Mouse (Mus musculus): ENCODE measurements around the gene Wbp11. TPM values are rescaled to one million over a fixed set of nuclear protein-coding genes. Genes with fewer than 3 reads are reported as not detected.

The Wbp11 gene
- polyA plus RNA-seq, 1 experiment from 2014 or later: 70.6 TPM

GRCm38 (mm10) chr6:136813117-136813516, 14.9 kb downstream of the Wbp11 start:
- H3K4me3 ChIP-seq: no peak overlapping the region
- H3K4me2 ChIP-seq: no peak overlapping the region
- H3K27ac ChIP-seq (replicated peaks): no peak overlapping the region
- peaks cover 18% of the 10 kb centered on the region for H3K4me1 ChIP-seq
- peaks cover 63% of the 10 kb centered on the region for H3K36me3 ChIP-seq
- H3K9ac ChIP-seq: no peak overlapping the region
- no peaks in the 10 kb centered on the region for H3K9me3 ChIP-seq
- 35% methylated on average over 4 of the region's 4 CpGs for WGBS
- H3K27me3 ChIP-seq (replicated peaks): no peaks in the 10 kb centered on the region
- ATAC-seq (ENCODE audit: extremely low read depth, insufficient number of reproducible peaks, low FRiP score, low TSS enrichment): no peak

- H3K4me3 ChIP-seq: no peak overlapping the region
- no peaks in the 10 kb centered on the region for H3K27me3 ChIP-seq (replicated peaks)
- no peak overlapping the region for H3K9ac ChIP-seq
- WGBS: 83% methylated on average over 10 of the region's 10 CpGs
- H3K36me3 ChIP-seq: peaks cover 45% of the 10 kb centered on the region
- ATAC-seq (ENCODE audit: extremely low read depth, insufficient number of reproducible peaks, low FRiP score, low TSS enrichment): no peak
- H3K4me1 ChIP-seq: peaks cover 24% of the 10 kb centered on the region
- H3K27ac ChIP-seq (replicated peaks): no peak overlapping the region
- H3K4me2 ChIP-seq: no peak overlapping the region
- H3K9me3 ChIP-seq: no peaks in the 10 kb centered on the region
Observed at GRCm38 (mm10) chr6:136811196-136811595, 16.8 kb downstream of the Wbp11 start.

- ATAC-seq (ENCODE audit: extremely low read depth, insufficient number of reproducible peaks, low FRiP score, low TSS enrichment): no peak
- H3K9me3 ChIP-seq: no peaks in the 10 kb centered on the region
- H3K27ac ChIP-seq (replicated peaks): no peak overlapping the region
- peaks cover 32% of the 10 kb centered on the region for H3K4me1 ChIP-seq
- no peaks in the 10 kb centered on the region for H3K27me3 ChIP-seq (replicated peaks)
- H3K9ac ChIP-seq: peak overlapping the region; percentile 86
- H3K36me3 ChIP-seq: peaks cover 31% of the 10 kb centered on the region
- H3K4me2 ChIP-seq: peak overlapping the region; percentile 99
- peak overlapping the region; percentile 79 for H3K4me3 ChIP-seq
- WGBS: 67% methylated on average over 13 of the region's 13 CpGs
Observed at GRCm38 (mm10) chr6:136809673-136810072, 18.4 kb downstream of the Wbp11 start.

GRCm38 (mm10) chr6:136809077-136809476, 19.0 kb downstream of the Wbp11 start:
- H3K36me3 ChIP-seq: peaks cover 25% of the 10 kb centered on the region
- H3K27me3 ChIP-seq (replicated peaks): no peaks in the 10 kb centered on the region
- peak overlapping the region; percentile 86 for H3K9ac ChIP-seq
- H3K27ac ChIP-seq (replicated peaks): peak overlapping the region; percentile 56
- H3K4me1 ChIP-seq: peaks cover 33% of the 10 kb centered on the region
- 22% methylated on average over 14 of the region's 14 CpGs for WGBS
- peak overlapping the region; percentile 79 for H3K4me3 ChIP-seq
- peak overlapping the region; percentile 99 for H3K4me2 ChIP-seq
- H3K9me3 ChIP-seq: no peaks in the 10 kb centered on the region
- no peak for ATAC-seq (ENCODE audit: extremely low read depth, insufficient number of reproducible peaks, low FRiP score, low TSS enrichment)

GRCm38 (mm10) chr6:136808631-136809046, 19.4 kb downstream of the Wbp11 start:
- Histone ChIP-seq H3K27ac (replicated peaks) (peak overlapping the region; percentile 56), H3K4me1 (peaks cover 33% of the 10 kb centered on the region), H3K4me3 (peak overlapping the region; percentile 79), H3K9ac (peak overlapping the region; percentile 86), H3K36me3 (peaks cover 21% of the 10 kb centered on the region), H3K9me3 (no peaks in the 10 kb centered on the region), H3K27me3 (replicated peaks) (no peaks in the 10 kb centered on the region), H3K4me2 (peak overlapping the region; percentile 99)
- peak; percentile 2; the same call in 1 of the 2 replicates for ATAC-seq (ENCODE audit: extremely low read depth, insufficient number of reproducible peaks, low FRiP score, low TSS enrichment)
- under 1% methylated on average over 28 of the region's 28 CpGs for WGBS

- H3K36me3 ChIP-seq: peaks cover 15% of the 10 kb centered on the region
- H3K4me2 ChIP-seq: peak within 1 kb of the TSS; percentile 99
- peak within 1 kb of the TSS; percentile 86 for H3K9ac ChIP-seq
- WGBS: 0% methylated on average over 34 of the region's 34 CpGs
- H3K4me3 ChIP-seq: peak within 1 kb of the TSS; percentile 79
- H3K27ac ChIP-seq (replicated peaks): peak within 1 kb of the TSS; percentile 79
- peaks cover 38% of the 10 kb centered on the region for H3K4me1 ChIP-seq
- H3K27me3 ChIP-seq (replicated peaks): no peaks in the 10 kb centered on the region
- peak; percentile 82 for ATAC-seq (ENCODE audit: extremely low read depth, insufficient number of reproducible peaks, low FRiP score, low TSS enrichment)
- no peaks in the 10 kb centered on the region for H3K9me3 ChIP-seq
Observed at GRCm38 (mm10) chr6:136808014-136808417, 20.0 kb downstream of the Wbp11 start, which contains the start of gene H2afj. Gene H2afj, plus strand, starts transcription at chr6:136808244.

- no peaks in the 10 kb centered on the region for H3K27me3 ChIP-seq (replicated peaks)
- peak overlapping the region; percentile 76 for H3K9ac ChIP-seq
- peak overlapping the region; percentile 79 for H3K4me3 ChIP-seq
- H3K4me1 ChIP-seq: peaks cover 42% of the 10 kb centered on the region
- WGBS: 23% methylated on average over 18 of the region's 18 CpGs
- no peak for ATAC-seq (ENCODE audit: extremely low read depth, insufficient number of reproducible peaks, low FRiP score, low TSS enrichment)
- H3K9me3 ChIP-seq: no peaks in the 10 kb centered on the region
- peaks cover 10% of the 10 kb centered on the region for H3K36me3 ChIP-seq
- H3K27ac ChIP-seq (replicated peaks): peak overlapping the region; percentile 79
- H3K4me2 ChIP-seq: peak overlapping the region; percentile 99
Observed at GRCm38 (mm10) chr6:136807395-136808013, 20.5 kb downstream of the Wbp11 start.

GRCm38 (mm10) chr6:136806819-136807218, 21.2 kb downstream of the Wbp11 start:
- Histone ChIP-seq H3K9me3 (no peaks in the 10 kb centered on the region), H3K36me3 (peaks cover 3% of the 10 kb centered on the region; the same call in 1 of the 2 replicates), H3K27ac (replicated peaks) (peak overlapping the region; percentile 79; the same call in 1 of the 2 replicates), H3K4me3 (peak overlapping the region; percentile 79), H3K4me2 (peak overlapping the region; percentile 99), H3K27me3 (replicated peaks) (no peaks in the 10 kb centered on the region), H3K4me1 (peaks cover 42% of the 10 kb centered on the region), H3K9ac (no peak overlapping the region)
- ATAC-seq (ENCODE audit: extremely low read depth, insufficient number of reproducible peaks, low FRiP score, low TSS enrichment): no peak
- 64% methylated on average over 5 of the region's 5 CpGs for WGBS

GRCm38 (mm10) chr6:136805409-136805775, 22.6 kb downstream of the Wbp11 start:
- H3K4me3 ChIP-seq: 0 out of 2 replicates have a peak overlapping the region, but pooled peaks have one; percentile 84
- H3K4me2 ChIP-seq: peak overlapping the region; percentile 92; the same call in 1 of the 2 replicates
- H3K4me1 ChIP-seq: peaks cover 42% of the 10 kb centered on the region
- no peaks in the 10 kb centered on the region for H3K36me3 ChIP-seq
- no peaks in the 10 kb centered on the region for H3K27me3 ChIP-seq (replicated peaks)
- ATAC-seq (ENCODE audit: extremely low read depth, insufficient number of reproducible peaks, low FRiP score, low TSS enrichment): no peak
- 79% methylated on average over 1 of the region's 1 CpGs for WGBS
- no peak overlapping the region for H3K9ac ChIP-seq
- no peak overlapping the region for H3K27ac ChIP-seq (replicated peaks)
- no peaks in the 10 kb centered on the region for H3K9me3 ChIP-seq

- peak overlapping the region; percentile 84 for H3K4me3 ChIP-seq
- peaks cover 37% of the 10 kb centered on the region for H3K4me1 ChIP-seq
- peak overlapping the region; percentile 99 for H3K9ac ChIP-seq
- no peaks in the 10 kb centered on the region for H3K27me3 ChIP-seq (replicated peaks)
- H3K36me3 ChIP-seq: no peaks in the 10 kb centered on the region
- ATAC-seq (ENCODE audit: extremely low read depth, insufficient number of reproducible peaks, low FRiP score, low TSS enrichment): no peak
- peak overlapping the region; percentile 92 for H3K4me2 ChIP-seq
- WGBS: 31% methylated on average over 9 of the region's 9 CpGs
- H3K9me3 ChIP-seq: no peaks in the 10 kb centered on the region
- peak overlapping the region; percentile 100 for H3K27ac ChIP-seq (replicated peaks)
Observed at GRCm38 (mm10) chr6:136804705-136805408, 23.2 kb downstream of the Wbp11 start.

- H3K27me3 ChIP-seq (replicated peaks): no peaks in the 10 kb centered on the region
- H3K4me1 ChIP-seq: peaks cover 29% of the 10 kb centered on the region
- H3K36me3 ChIP-seq: no peaks in the 10 kb centered on the region
- H3K27ac ChIP-seq (replicated peaks): peak within 1 kb of the TSS; percentile 100
- no peaks in the 10 kb centered on the region for H3K9me3 ChIP-seq
- peak within 1 kb of the TSS; percentile 92 for H3K4me2 ChIP-seq
- H3K9ac ChIP-seq: peak within 1 kb of the TSS; percentile 99
- peak within 1 kb of the TSS; percentile 84 for H3K4me3 ChIP-seq
- peak; percentile 48 for ATAC-seq (ENCODE audit: extremely low read depth, insufficient number of reproducible peaks, low FRiP score, low TSS enrichment)
- WGBS: under 1% methylated on average over 50 of the region's 50 CpGs
Observed at GRCm38 (mm10) chr6:136803739-136804633, 24.0 kb downstream of the Wbp11 start, which contains the start of gene Hist4h4. Gene Hist4h4, minus strand, starts transcription at chr6:136804415.

Data from heart, embryonic 13.5 days (tissue).